Mouse (Mus musculus) activated CD4-positive, CD25-positive, alpha-beta regulatory T cell, adult 4 months (primary cell): Measurements from ENCODE around the gene Dmrt3. TPM values are rescaled to one million over a fixed set of nuclear protein-coding genes. Genes with fewer than 3 reads are reported as not detected.

Experiments
- polyA plus RNA-seq, 2 experiments: library from polyadenylated mRNA; unstranded; fragments of 100-300 nt; shearing (Covaris generic); gene quantifications; one replicate each; pipeline ENCODE4 v1.2.1; 2017

The Dmrt3 gene
- polyA plus RNA-seq, 2 experiments from 2014 or later, result not detected

Other genes with a start within 250 kb of the Dmrt3 start
- not detected for gene Dmrt1, start 104.7 kb upstream of the Dmrt3 start, polyA plus RNA-seq
- gene Dmrt2, start 62.1 kb downstream of the Dmrt3 start, polyA plus RNA-seq, result not detected